Mouse (Mus musculus): Measurements from ENCODE around the gene Keap1.

- peak; percentile 93; the same call in 1 of the 2 replicates for TF ChIP-seq CTCF (IDR thresholded peaks at IDR 0.05; ENCODE audit: extremely low read depth, insufficient read depth, insufficient read length, insufficient replicate concordance)
- TF ChIP-seq POLR2A (IDR thresholded peaks at IDR 0.05; ENCODE audit: low read depth, low read length) = no peak
These were observed 2.2 kb upstream of the Keap1 start for GRCm38 (mm10) chr9:21241343-21241742.
